Mouse (Mus musculus) heart, adult 2 months (tissue): ENCODE measurements around the gene Tom1. TPM values are rescaled to one million over a fixed set of nuclear protein-coding genes. Genes with fewer than 3 reads are reported as not detected.

ENCODE experiments used
- DNase-seq, 2 experiments: peaks; one replicate each; pipeline ENCODE4 v3.0.0; 2021
- H3K27ac ChIP-seq: fragments of 200-600 bp; 2 replicates; pipeline ENCODE4 v1.8.1; 2022
- H3K27me3 ChIP-seq: fragments of 200-500 bp; 2 replicates; pipeline ENCODE4 v1.6.1; 2012; ENCODE audit warnings: mild to moderate bottlenecking, low read length, inconsistent platforms, mixed read lengths; ENCODE audit not compliant: control insufficient read depth, insufficient read depth
- H3K36me3 ChIP-seq: fragments of 200-500 bp; 2 replicates; pipeline ENCODE4 v1.6.1; 2012; ENCODE audit warnings: low read length, inconsistent platforms; ENCODE audit not compliant: control insufficient read depth, insufficient read depth
- H3K4me1 ChIP-seq: fragments of 200-500 bp; 2 replicates; pipeline ENCODE4 v1.6.1; 2011; ENCODE audit warnings: low read length; ENCODE audit not compliant: control insufficient read depth, insufficient read depth
- H3K4me3 ChIP-seq: fragments of 200-600 bp; 2 replicates; pipeline ENCODE4 v1.8.1; 2022
- H3K79me2 ChIP-seq: fragments of 200-500 bp; replicated peaks from 2 replicates; pipeline ENCODE4 v1.6.1; 2012; ENCODE audit warnings: mild to moderate bottlenecking, inconsistent platforms, low read length, moderate library complexity, mixed read lengths; ENCODE audit not compliant: control insufficient read depth, insufficient read depth
- H3K9ac ChIP-seq: fragments of 200-500 bp; 2 replicates; pipeline ENCODE4 v1.6.1; 2012; ENCODE audit warnings: low read depth, mild to moderate bottlenecking, control low read depth, inconsistent platforms, low read length, mixed read lengths
- CTCF ChIP-seq: fragments of 200-600 bp; IDR thresholded peaks from 2 replicates; pipeline ENCODE4 v1.8.1; 2022; ENCODE audit warnings: antibody characterized with exemption, mild to moderate bottlenecking, moderate library complexity
- EP300 ChIP-seq: fragments of 200-500 bp; IDR thresholded peaks from 2 replicates; pipeline ENCODE4 v1.6.1; 2011; ENCODE audit warnings: low read depth, low read length, control low read depth; ENCODE audit not compliant: insufficient read depth
- POLR2A ChIP-seq: fragments of 200-500 bp; IDR thresholded peaks from 2 replicates; pipeline ENCODE4 v1.6.1; 2011; ENCODE audit warnings: mild to moderate bottlenecking, low read depth, low read length, control low read depth; ENCODE audit not compliant: insufficient read depth
- WGBS: fragments of 180-500 bp; shearing (Covaris S2); methylation state at CpG from one replicate; pipeline ENCODE4 v1.1.7; 2018; 5-methylcytosine and 5-hydroxymethylcytosine counted together
- intact Hi-C: fragments of 180-260 bp; cut with DNase I; formaldehyde crosslinking; loops from one replicate; pipeline ENCODE4 v1.15.1; 2025
- polyA plus RNA-seq: library from polyadenylated mRNA; depleted of rRNA; stranded (reverse); fragments of >200 nt; gene quantifications from 2 replicates; pipeline ENCODE4 v1.2.3, GENCODE M21; 2012; rRNA removed
- total RNA-seq, 2 experiments: library from RNA; stranded (reverse); gene quantifications; 2 replicates each; pipeline ENCODE4 v1.2.3; 2021

Tom1 gene
- total and polyA plus RNA-seq, 3 experiments: 67.6 to 146 (median 74.3) TPM

DNA sequence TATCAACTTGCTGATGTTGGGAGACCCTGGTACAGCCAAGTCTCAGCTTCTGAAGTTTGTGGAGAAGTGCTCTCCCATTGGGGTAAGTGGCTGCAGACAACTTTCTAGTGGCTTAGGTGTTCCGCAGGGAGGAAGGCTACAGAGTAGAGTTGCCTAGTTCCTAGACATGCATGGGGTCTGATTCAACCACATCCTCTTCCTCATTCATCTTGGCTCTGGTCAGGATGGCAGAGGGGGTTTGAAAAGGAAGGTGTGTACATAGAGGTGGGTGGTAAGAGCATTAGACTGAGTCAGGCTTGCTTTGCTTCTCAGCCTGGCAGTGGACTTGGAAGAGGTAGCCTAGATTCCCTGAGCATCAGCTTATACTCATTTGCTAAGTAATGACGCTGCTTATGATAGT is 85.8 kb downstream of the Tom1 start:
- no peaks in the 10 kb centered on the region for H3K27me3 ChIP-seq
- H3K4me3 ChIP-seq: no peak overlapping the region
- no peak overlapping the region for H3K27ac ChIP-seq
- DNase-seq: no peak
- WGBS: 88% methylated on average over 2 of the region's 2 CpGs
- H3K79me2 ChIP-seq: no peaks in the 10 kb centered on the region
- TF ChIP-seq EP300: no peak
- TF ChIP-seq POLR2A: no peak
- TF ChIP-seq CTCF: no peak
- H3K9ac ChIP-seq: no peak overlapping the region
- H3K4me1 ChIP-seq: no peaks in the 10 kb centered on the region
- H3K36me3 ChIP-seq: no peaks in the 10 kb centered on the region
- intact Hi-C loops: no loop called here

Other genes with a start within 250 kb of the Tom1 start
- gene Isx, start 160.5 kb upstream of the Tom1 start, total RNA-seq: under 1 TPM in 1 of 2 experiments, not detected in 1; 0.18 TPM
- gene Isx, start 160.5 kb upstream of the Tom1 start, polyA plus RNA-seq: 0.18 TPM in 1 of 2 replicates, not detected in the other
- 10 to 100 TPM; 11.1 to 13.3 TPM for gene Hmgxb4, start 40.3 kb upstream of the Tom1 start, total RNA-seq
- gene Hmgxb4, start 40.3 kb upstream of the Tom1 start, polyA plus RNA-seq: 10.6 and 15.3 TPM in 2 replicates
- gene Hmox1, start 59.9 kb downstream of the Tom1 start, total RNA-seq: 1 to 10 TPM; 7.7 to 9.0 TPM
- 10.1 and 11.9 TPM in 2 replicates for gene Hmox1, start 59.9 kb downstream of the Tom1 start, polyA plus RNA-seq
- 1 to 10 TPM; 3.4 to 3.7 TPM for gene Mcm5, start 75.9 kb downstream of the Tom1 start, total RNA-seq
- 3.4 and 4.1 TPM in 2 replicates for gene Mcm5, start 75.9 kb downstream of the Tom1 start, polyA plus RNA-seq
- gene Rasd2, start 180.2 kb downstream of the Tom1 start, total RNA-seq: 1 to 10 TPM; 3.7 to 5.6 TPM
- gene Rasd2, start 180.2 kb downstream of the Tom1 start, polyA plus RNA-seq: 2.8 and 2.9 TPM in 2 replicates